Mouse (Mus musculus) stomach, embryonic 14.5 days (tissue): ENCODE measurements at regions not wholly inside any gene's neighbourhood (a gene's known extent, or its start where the extent isn't known, plus 50 kb on each side); places are given as distances from the start of the nearest gene placed in this dataset.

ENCODE experiments used
- ATAC-seq: fragments of 200-750 bp; cut with Nextera tagmentation; 2 replicates; pipeline ENCODE4 v1.8.0; 2017; ENCODE audit warnings: low read depth, moderate TSS enrichment; ENCODE audit not compliant: insufficient number of reproducible peaks, insufficient read depth, low FRiP score
- H3K27ac ChIP-seq: fragments of 300-500 bp; sonication (generic); 2 replicates; pipeline ENCODE4 v1.5.1; 2014; ENCODE audit warnings: mild to moderate bottlenecking, low read length, moderate library complexity, mixed read lengths
- H3K27me3 ChIP-seq: fragments of 300-500 bp; sonication (generic); 2 replicates; pipeline ENCODE4 v1.6.1; 2014; ENCODE audit warnings: low read length, control low read depth, mixed read lengths; ENCODE audit not compliant: control insufficient read depth, insufficient read depth
- H3K36me3 ChIP-seq: fragments of 300-500 bp; sonication (generic); 2 replicates; pipeline ENCODE4 v1.6.1; 2014; ENCODE audit warnings: mild to moderate bottlenecking, control low read depth, low read length, moderate library complexity, mixed read lengths; ENCODE audit not compliant: control insufficient read depth, insufficient read depth
- H3K4me1 ChIP-seq: fragments of 300-500 bp; sonication (generic); 2 replicates; pipeline ENCODE4 v1.6.1; 2014; ENCODE audit warnings: low read length, control low read depth, mixed read lengths; ENCODE audit not compliant: control insufficient read depth, insufficient read depth
- H3K4me2 ChIP-seq: fragments of 300-500 bp; sonication (generic); replicated peaks from 2 replicates; pipeline ENCODE4 v1.6.1; 2014; ENCODE audit warnings: low read depth, low read length, control low read depth
- H3K4me3 ChIP-seq: fragments of 300-500 bp; sonication (generic); 2 replicates; pipeline ENCODE4 v1.5.1; 2014; ENCODE audit warnings: low read depth, low read length, control low read depth
- H3K9ac ChIP-seq: fragments of 300-500 bp; sonication (generic); replicated peaks from 2 replicates; pipeline ENCODE4 v1.6.1; 2014; ENCODE audit warnings: low read depth, mild to moderate bottlenecking, control low read depth, low read length, moderate library complexity, mixed read lengths
- H3K9me3 ChIP-seq: fragments of 300-500 bp; sonication (generic); 2 replicates; pipeline ENCODE4 v1.6.1; 2016; ENCODE audit warnings: low read depth, low read length, control low read depth; ENCODE audit not compliant: control insufficient read depth
- WGBS: fragments of 180-500 bp; shearing (Covaris S2); extraction: QIAGEN DNeasy Blood & Tissue Kit; methylation state at CpG from one replicate; pipeline ENCODE4 v1.1.7; 2014; 5-methylcytosine and 5-hydroxymethylcytosine counted together

GRCm38 (mm10) chr10:95079979-95080378 is 135.3 kb upstream of the Plxnc1 start:
- H3K4me3 ChIP-seq: no peak overlapping the region
- no peaks in the 10 kb centered on the region for H3K27me3 ChIP-seq
- no peak overlapping the region for H3K9ac ChIP-seq
- no peak for ATAC-seq
- H3K4me2 ChIP-seq: no peak overlapping the region
- no peak overlapping the region for H3K27ac ChIP-seq
- no peaks in the 10 kb centered on the region for H3K36me3 ChIP-seq
- 82% methylated on average over 5 of the region's 5 CpGs for WGBS
- H3K4me1 ChIP-seq: 0 out of 2 replicates have a peak, but pooled peaks cover 3% of the 10 kb centered on the region
- no peaks in the 10 kb centered on the region for H3K9me3 ChIP-seq

- ATAC-seq: no peak
- no peak overlapping the region for H3K9ac ChIP-seq
- H3K4me2 ChIP-seq: no peak overlapping the region
- H3K9me3 ChIP-seq: no peaks in the 10 kb centered on the region
- no peak overlapping the region for H3K4me3 ChIP-seq
- no peaks in the 10 kb centered on the region for H3K4me1 ChIP-seq
- H3K27me3 ChIP-seq: no peaks in the 10 kb centered on the region
- no peaks in the 10 kb centered on the region for H3K36me3 ChIP-seq
- no peak overlapping the region for H3K27ac ChIP-seq
- WGBS: 63% methylated on average over 5 of the region's 5 CpGs
Observed at GRCm38 (mm10) chr10:95076421-95076820, 131.8 kb upstream of the Plxnc1 start.

GRCm38 (mm10) chr10:95075897-95076296 is 131.3 kb upstream of the Plxnc1 start:
- no peak overlapping the region for H3K27ac ChIP-seq
- H3K9ac ChIP-seq: no peak overlapping the region
- H3K4me1 ChIP-seq: no peaks in the 10 kb centered on the region
- no peaks in the 10 kb centered on the region for H3K27me3 ChIP-seq
- H3K9me3 ChIP-seq: no peaks in the 10 kb centered on the region
- no peaks in the 10 kb centered on the region for H3K36me3 ChIP-seq
- no peak overlapping the region for H3K4me3 ChIP-seq
- 76% methylated on average over 4 of the region's 4 CpGs for WGBS
- ATAC-seq: no peak
- H3K4me2 ChIP-seq: no peak overlapping the region

GRCm38 (mm10) chr10:95074959-95075590 is 130.4 kb upstream of the Plxnc1 start:
- H3K9me3 ChIP-seq: no peaks in the 10 kb centered on the region
- no peaks in the 10 kb centered on the region for H3K36me3 ChIP-seq
- no peak overlapping the region for H3K4me2 ChIP-seq
- H3K27me3 ChIP-seq: no peaks in the 10 kb centered on the region
- no peaks in the 10 kb centered on the region for H3K4me1 ChIP-seq
- no peak for ATAC-seq
- no peak overlapping the region for H3K4me3 ChIP-seq
- 55% methylated on average over 5 of the region's 5 CpGs for WGBS
- H3K27ac ChIP-seq: no peak overlapping the region
- H3K9ac ChIP-seq: no peak overlapping the region

- no peak overlapping the region for H3K4me3 ChIP-seq
- no peaks in the 10 kb centered on the region for H3K27me3 ChIP-seq
- no peaks in the 10 kb centered on the region for H3K36me3 ChIP-seq
- no peak overlapping the region for H3K4me2 ChIP-seq
- H3K9ac ChIP-seq: no peak overlapping the region
- no peak for ATAC-seq
- no peaks in the 10 kb centered on the region for H3K9me3 ChIP-seq
- no peaks in the 10 kb centered on the region for H3K4me1 ChIP-seq
- H3K27ac ChIP-seq: no peak overlapping the region
- WGBS: 82% methylated on average over 2 of the region's 2 CpGs
Observed at GRCm38 (mm10) chr10:95074381-95074780, 129.7 kb upstream of the Plxnc1 start.

- no peak for ATAC-seq
- no peak overlapping the region for H3K9ac ChIP-seq
- no peak overlapping the region for H3K4me3 ChIP-seq
- WGBS: 65% methylated on average over 10 of the region's 10 CpGs
- H3K36me3 ChIP-seq: no peaks in the 10 kb centered on the region
- no peak overlapping the region for H3K27ac ChIP-seq
- no peaks in the 10 kb centered on the region for H3K27me3 ChIP-seq
- no peaks in the 10 kb centered on the region for H3K4me1 ChIP-seq
- H3K4me2 ChIP-seq: no peak overlapping the region
- no peaks in the 10 kb centered on the region for H3K9me3 ChIP-seq
Observed at GRCm38 (mm10) chr10:95067971-95068370, 123.3 kb upstream of the Plxnc1 start.

- Histone ChIP-seq H3K4me3 (no peak overlapping the region), H3K27me3 (no peaks in the 10 kb centered on the region), H3K4me1 (no peaks in the 10 kb centered on the region), H3K9ac (no peak overlapping the region), H3K9me3 (no peaks in the 10 kb centered on the region), H3K4me2 (no peak overlapping the region), H3K27ac (no peak overlapping the region), H3K36me3 (no peaks in the 10 kb centered on the region)
- WGBS: 63% methylated on average over 6 of the region's 6 CpGs
- no peak for ATAC-seq
Observed at GRCm38 (mm10) chr10:95066774-95067173, 122.1 kb upstream of the Plxnc1 start.

GRCm38 (mm10) chr10:95059486-95060091 is 115.0 kb upstream of the Plxnc1 start:
- Histone ChIP-seq H3K9ac (no peak overlapping the region), H3K27me3 (no peaks in the 10 kb centered on the region), H3K36me3 (no peaks in the 10 kb centered on the region), H3K4me2 (no peak overlapping the region), H3K9me3 (no peaks in the 10 kb centered on the region), H3K4me1 (no peaks in the 10 kb centered on the region), H3K4me3 (no peak overlapping the region), H3K27ac (no peak overlapping the region)
- no peak for ATAC-seq
- WGBS: 71% methylated on average over 7 of the region's 7 CpGs

GRCm38 (mm10) chr10:95059078-95059477 is 114.4 kb upstream of the Plxnc1 start:
- H3K4me3 ChIP-seq: no peak overlapping the region
- H3K27ac ChIP-seq: no peak overlapping the region
- H3K9ac ChIP-seq: no peak overlapping the region
- no peaks in the 10 kb centered on the region for H3K4me1 ChIP-seq
- ATAC-seq: no peak
- H3K9me3 ChIP-seq: no peaks in the 10 kb centered on the region
- H3K27me3 ChIP-seq: no peaks in the 10 kb centered on the region
- H3K36me3 ChIP-seq: no peaks in the 10 kb centered on the region
- H3K4me2 ChIP-seq: no peak overlapping the region
- 78% methylated on average over 9 of the region's 9 CpGs for WGBS
